Mouse (Mus musculus) hindbrain, embryonic 13.5 days (tissue): ENCODE data around the gene H2afy2. TPM values are rescaled to one million over a fixed set of nuclear protein-coding genes. Genes with fewer than 3 reads are reported as not detected.

Source experiments
- ATAC-seq: fragments of 200-750 bp; cut with Nextera tagmentation; 2 replicates; pipeline ENCODE4 v1.8.0; 2017; ENCODE audit warnings: moderate TSS enrichment; ENCODE audit not compliant: low FRiP score
- H3K27ac ChIP-seq: fragments of 300-500 bp; sonication (generic); 2 replicates; pipeline ENCODE4 v1.5.1; 2015; ENCODE audit warnings: inconsistent platforms, mild to moderate bottlenecking, moderate library complexity
- H3K27me3 ChIP-seq: fragments of 300-500 bp; sonication (generic); 2 replicates; pipeline ENCODE4 v1.6.1; 2015; ENCODE audit warnings: mild to moderate bottlenecking, inconsistent platforms
- H3K36me3 ChIP-seq: fragments of 300-500 bp; sonication (generic); 2 replicates; pipeline ENCODE4 v1.6.1; 2015; ENCODE audit warnings: mild to moderate bottlenecking, inconsistent platforms
- H3K4me1 ChIP-seq: fragments of 300-500 bp; sonication (generic); replicated peaks from 2 replicates; pipeline ENCODE4 v1.6.1; 2015; ENCODE audit warnings: inconsistent platforms
- H3K4me2 ChIP-seq: fragments of 300-500 bp; sonication (generic); 2 replicates; pipeline ENCODE4 v1.6.1; 2015; ENCODE audit warnings: inconsistent platforms, mild to moderate bottlenecking, moderate library complexity
- H3K4me3 ChIP-seq: fragments of 300-500 bp; sonication (generic); 2 replicates; pipeline ENCODE4 v1.5.1; 2015; ENCODE audit warnings: mild to moderate bottlenecking, inconsistent platforms
- H3K9ac ChIP-seq: fragments of 300-500 bp; sonication (generic); 2 replicates; pipeline ENCODE4 v1.6.1; 2015; ENCODE audit warnings: mild to moderate bottlenecking, inconsistent platforms
- H3K9me3 ChIP-seq: fragments of 300-500 bp; sonication (generic); 2 replicates; pipeline ENCODE4 v1.6.1; 2016; ENCODE audit warnings: inconsistent platforms
- WGBS: fragments of 180-500 bp; shearing (Covaris S2); methylation state at CpG from one replicate; pipeline ENCODE4 v1.1.7; 2015; 5-methylcytosine and 5-hydroxymethylcytosine counted together
- polyA plus RNA-seq: library from polyadenylated mRNA; unstranded; fragments of >200 nt; fragmentation: Nextera tagmentation; extraction: Ambion mirVana; gene quantifications from 2 replicates; pipeline ENCODE4 v1.2.1, GENCODE M21; 2015

Gene H2afy2
- polyA plus RNA-seq, 1 experiment from 2014 or later, result 334 TPM

GRCm38 (mm10) chr10:61781461-61782128, 2.4 kb downstream of the H2afy2 start:
- Histone ChIP-seq H3K27me3 (no peaks in the 10 kb centered on the region), H3K9ac (peak overlapping the region; percentile 99), H3K27ac (peak overlapping the region; percentile 100), H3K4me2 (peak overlapping the region; percentile 73), H3K4me1 (peaks cover 50% of the 10 kb centered on the region), H3K36me3 (no peaks in the 10 kb centered on the region), H3K4me3 (peak overlapping the region; percentile 89), H3K9me3 (no peaks in the 10 kb centered on the region)
- ATAC-seq, result no peak
- 25% methylated on average over 8 of the region's 9 CpGs for WGBS

- H3K36me3 ChIP-seq, result peaks cover 11% of the 10 kb centered on the region; the same call in 1 of the 2 replicates
- no peak overlapping the region for H3K4me3 ChIP-seq
- WGBS, result 52% methylated on average over 6 of the region's 6 CpGs
- no peak overlapping the region for H3K27ac ChIP-seq
- no peaks in the 10 kb centered on the region for H3K9me3 ChIP-seq
- H3K4me1 ChIP-seq, result peaks cover 33% of the 10 kb centered on the region
- peaks cover 9% of the 10 kb centered on the region for H3K27me3 ChIP-seq
- no peak overlapping the region for H3K9ac ChIP-seq
- no peak overlapping the region for H3K4me2 ChIP-seq
- no peak for ATAC-seq
Measured at GRCm38 (mm10) chr10:61766806-61767205, 17.1 kb downstream of the H2afy2 start.

DNA sequence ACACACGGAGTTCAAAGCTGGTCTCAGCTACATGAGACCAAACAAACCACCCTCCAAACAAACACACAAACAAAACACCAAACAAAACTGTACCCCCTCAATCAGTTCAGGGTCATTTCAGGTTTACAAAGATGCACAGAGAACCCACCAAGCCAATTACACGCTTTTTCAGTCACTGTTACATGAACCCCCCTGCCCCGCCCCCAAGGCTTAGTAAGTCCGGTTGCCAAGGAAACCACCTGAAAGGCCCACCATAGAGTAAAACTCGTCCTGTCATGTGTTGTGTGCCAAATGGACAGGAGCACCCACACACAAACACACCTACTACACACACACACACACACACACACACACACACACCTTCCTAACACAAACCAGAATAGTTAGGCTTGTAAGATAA, 18.4 kb downstream of the H2afy2 start:
- 0 out of 2 replicates have a peak, but pooled peaks have one; percentile 15 for ATAC-seq
- no peak overlapping the region for H3K4me2 ChIP-seq
- peaks cover 11% of the 10 kb centered on the region; the same call in 1 of the 2 replicates for H3K36me3 ChIP-seq
- peaks cover 9% of the 10 kb centered on the region for H3K27me3 ChIP-seq
- H3K4me1 ChIP-seq, result peaks cover 33% of the 10 kb centered on the region
- no peak overlapping the region for H3K27ac ChIP-seq
- H3K9ac ChIP-seq, result no peak overlapping the region
- WGBS, result 22% methylated on average over 5 of the region's 5 CpGs
- no peaks in the 10 kb centered on the region for H3K9me3 ChIP-seq
- no peak overlapping the region for H3K4me3 ChIP-seq

- H3K27ac ChIP-seq, result 0 out of 2 replicates have a peak overlapping the region, but pooled peaks have one; percentile 35
- H3K4me2 ChIP-seq, result no peak overlapping the region
- 71% methylated on average over 8 of the region's 8 CpGs for WGBS
- H3K9me3 ChIP-seq, result no peaks in the 10 kb centered on the region
- H3K4me1 ChIP-seq, result peaks cover 39% of the 10 kb centered on the region
- peaks cover 9% of the 10 kb centered on the region for H3K27me3 ChIP-seq
- ATAC-seq, result no peak
- peaks cover 8% of the 10 kb centered on the region; the same call in 1 of the 2 replicates for H3K36me3 ChIP-seq
- no peak overlapping the region for H3K9ac ChIP-seq
- H3K4me3 ChIP-seq, result no peak overlapping the region
Measured at GRCm38 (mm10) chr10:61764689-61765088, 19.3 kb downstream of the H2afy2 start.

GRCm38 (mm10) chr10:61759869-61760268, 24.1 kb downstream of the H2afy2 start:
- Histone ChIP-seq H3K4me2 (no peak overlapping the region), H3K4me3 (no peak overlapping the region), H3K4me1 (peaks cover 16% of the 10 kb centered on the region), H3K27me3 (peaks cover 9% of the 10 kb centered on the region), H3K9ac (no peak overlapping the region), H3K9me3 (no peaks in the 10 kb centered on the region), H3K36me3 (peaks cover 31% of the 10 kb centered on the region), H3K27ac (no peak overlapping the region)
- 67% methylated on average over 6 of the region's 6 CpGs for WGBS
- ATAC-seq, result no peak

DNA sequence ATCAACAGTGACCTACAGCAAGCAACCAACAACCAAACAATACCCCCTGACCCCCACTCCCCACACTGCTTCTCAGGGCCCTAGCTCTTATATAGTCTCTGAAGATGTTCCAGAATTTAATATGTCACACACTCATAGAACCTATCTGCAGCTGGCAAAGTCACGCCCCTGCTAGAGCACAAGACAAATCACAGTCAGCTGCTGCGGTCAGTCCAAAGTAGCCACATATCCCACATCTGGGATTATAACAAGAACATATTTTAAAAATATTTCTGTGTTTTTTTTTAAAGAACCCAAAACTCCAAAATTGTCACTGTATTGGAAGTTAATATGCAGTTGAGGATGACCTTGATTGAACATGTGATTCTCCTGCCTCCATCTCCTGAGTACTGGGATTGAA, 25.0 kb downstream of the H2afy2 start:
- peaks cover 39% of the 10 kb centered on the region for H3K36me3 ChIP-seq
- H3K4me1 ChIP-seq, result peaks cover 10% of the 10 kb centered on the region
- 100% methylated on average over 2 of the region's 2 CpGs for WGBS
- ATAC-seq, result no peak
- no peaks in the 10 kb centered on the region for H3K9me3 ChIP-seq
- H3K4me3 ChIP-seq, result no peak overlapping the region
- H3K4me2 ChIP-seq, result no peak overlapping the region
- H3K27ac ChIP-seq, result no peak overlapping the region
- H3K9ac ChIP-seq, result no peak overlapping the region
- peaks cover 9% of the 10 kb centered on the region for H3K27me3 ChIP-seq

- H3K36me3 ChIP-seq, result peaks cover 57% of the 10 kb centered on the region
- no peak overlapping the region for H3K9ac ChIP-seq
- no peaks in the 10 kb centered on the region for H3K9me3 ChIP-seq
- no peaks in the 10 kb centered on the region for H3K27me3 ChIP-seq
- H3K4me2 ChIP-seq, result no peak overlapping the region
- H3K4me3 ChIP-seq, result no peak overlapping the region
- WGBS, result 89% methylated on average over 14 of the region's 14 CpGs
- H3K4me1 ChIP-seq, result peaks cover 10% of the 10 kb centered on the region
- no peak overlapping the region for H3K27ac ChIP-seq
- no peak for ATAC-seq
Measured at GRCm38 (mm10) chr10:61757022-61757421, 26.9 kb downstream of the H2afy2 start.

- Histone ChIP-seq H3K9ac (no peak overlapping the region), H3K4me1 (peaks cover 4% of the 10 kb centered on the region; the same call in 1 of the 2 replicates), H3K4me2 (no peak overlapping the region), H3K9me3 (no peaks in the 10 kb centered on the region), H3K27ac (no peak overlapping the region), H3K36me3 (peaks cover 95% of the 10 kb centered on the region), H3K4me3 (no peak overlapping the region), H3K27me3 (no peaks in the 10 kb centered on the region)
- 97% methylated on average over 23 of the region's 23 CpGs for WGBS
- no peak for ATAC-seq
Measured at GRCm38 (mm10) chr10:61753071-61753470, 30.9 kb downstream of the H2afy2 start.

- no peak for ATAC-seq
- no peak overlapping the region for H3K9ac ChIP-seq
Measured at GRCm38 (mm10) chr10:61751534-61752219, 32.3 kb downstream of the H2afy2 start.

DNA sequence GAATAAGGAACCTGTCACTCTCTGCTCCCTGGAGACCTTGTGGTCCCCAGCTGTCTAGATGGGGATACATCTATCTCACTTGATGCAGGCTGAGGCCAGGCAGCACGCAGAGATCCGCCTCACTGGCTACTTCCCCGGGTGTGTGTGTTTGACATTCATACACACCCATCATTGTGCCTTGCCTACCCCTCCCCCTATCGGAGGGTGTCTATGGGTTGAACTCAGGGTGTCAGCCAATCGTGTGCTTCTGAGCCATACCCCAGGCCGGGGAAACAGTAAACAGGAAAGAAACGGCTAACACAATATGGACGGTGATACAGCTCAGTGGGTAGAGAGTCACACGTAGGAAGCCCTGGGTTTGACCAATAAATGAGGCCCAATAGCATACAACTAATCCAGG, 33.9 kb downstream of the H2afy2 start:
- Histone ChIP-seq H3K27me3 (no peaks in the 10 kb centered on the region), H3K4me3 (no peak overlapping the region), H3K9me3 (no peaks in the 10 kb centered on the region; the same call in 1 of the 2 replicates), H3K9ac (no peak overlapping the region), H3K4me1 (no peaks in the 10 kb centered on the region), H3K27ac (no peak overlapping the region), H3K4me2 (no peak overlapping the region), H3K36me3 (peaks cover 96% of the 10 kb centered on the region)
- ATAC-seq, result no peak
- WGBS, result 73% methylated on average over 9 of the region's 9 CpGs

More at GRCm38 (mm10) chr10:61751534-61752219, 32.3 kb downstream of the H2afy2 start:
- Histone ChIP-seq H3K27me3 (no peaks in the 10 kb centered on the region), H3K9me3 (no peaks in the 10 kb centered on the region), H3K4me2 (no peak overlapping the region), H3K4me3 (no peak overlapping the region), H3K36me3 (peaks cover 96% of the 10 kb centered on the region), H3K4me1 (no peaks in the 10 kb centered on the region), H3K27ac (no peak overlapping the region)
- WGBS, result 86% methylated on average over 20 of the region's 20 CpGs

DNA sequence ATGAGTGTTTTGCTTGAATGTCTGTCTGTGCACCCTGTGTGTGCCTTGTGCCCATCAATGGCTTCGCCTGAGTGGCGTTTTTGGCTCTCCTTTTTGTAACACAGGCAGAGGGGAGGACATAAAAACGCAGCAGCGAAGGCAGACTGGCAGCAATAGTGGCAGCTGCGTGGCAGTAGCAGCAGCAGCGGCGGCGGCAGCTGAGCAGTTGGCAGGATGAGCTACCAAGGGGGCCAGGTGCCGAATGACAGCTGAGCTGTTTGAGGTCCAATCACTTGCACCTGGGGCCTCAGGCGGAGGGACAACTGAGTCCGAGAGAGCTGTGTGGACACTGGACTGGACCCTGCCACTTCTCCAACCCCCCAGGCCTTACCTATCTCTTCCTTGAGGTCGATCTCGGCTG, 36.6 kb downstream of the H2afy2 start:
- 87% methylated on average over 13 of the region's 13 CpGs for whole genome bisulfite sequencing
- H3K27ac ChIP-seq, result peak overlapping the region; percentile 32

DNA sequence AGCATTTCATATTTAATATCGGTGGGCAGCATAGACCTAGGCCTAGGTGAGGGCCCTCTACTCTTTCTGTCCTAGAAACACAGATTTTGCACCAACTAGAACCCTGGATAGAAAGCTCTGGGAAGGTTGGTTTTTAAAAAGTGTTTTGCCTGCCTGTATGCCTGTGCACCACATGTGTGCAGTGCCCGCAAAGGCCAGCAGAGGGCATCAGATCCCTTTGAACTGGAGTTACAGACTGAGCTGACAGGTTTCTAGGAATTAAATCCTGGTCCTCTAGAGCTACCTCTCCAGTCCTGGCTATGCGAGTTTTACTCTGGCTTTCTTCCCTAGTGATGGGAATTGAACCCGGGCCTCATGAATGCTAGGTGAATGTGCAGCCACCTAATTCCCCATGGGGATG, 38.8 kb downstream of the H2afy2 start:
- no peak for ATAC-seq
- Histone ChIP-seq H3K4me1 (no peaks in the 10 kb centered on the region), H3K4me2 (no peak overlapping the region), H3K27ac (no peak overlapping the region), H3K9ac (no peak overlapping the region), H3K9me3 (no peaks in the 10 kb centered on the region; the same call in 1 of the 2 replicates), H3K36me3 (peaks cover 98% of the 10 kb centered on the region), H3K27me3 (no peaks in the 10 kb centered on the region), H3K4me3 (no peak overlapping the region)
- WGBS, result 93% methylated on average over 4 of the region's 4 CpGs

More for the DNA sequence above, 36.6 kb downstream of the H2afy2 start:
- peaks cover 98% of the 10 kb centered on the region for H3K36me3 ChIP-seq
- no peaks in the 10 kb centered on the region for H3K4me1 ChIP-seq
- H3K4me3 ChIP-seq, result no peak overlapping the region
- H3K4me2 ChIP-seq, result no peak overlapping the region
- ATAC-seq, result no peak
- H3K9me3 ChIP-seq, result no peaks in the 10 kb centered on the region; the same call in 1 of the 2 replicates
- H3K27me3 ChIP-seq, result no peaks in the 10 kb centered on the region
- no peak overlapping the region for H3K9ac ChIP-seq
